Mouse (Mus musculus) cerebellum, adult 2 months (tissue): Measurements from ENCODE around the gene Zmym4.

Experiments used
- CTCF ChIP-seq: fragments of 200-500 bp; IDR thresholded peaks from 2 replicates; pipeline ENCODE4 v1.5.1; 2011; ENCODE audit warnings: low read depth, mild to moderate bottlenecking, control low read depth, low read length, moderate library complexity, borderline replicate concordance; ENCODE audit not compliant: insufficient read depth
- POLR2A ChIP-seq: fragments of 200-500 bp; IDR thresholded peaks from 2 replicates; pipeline ENCODE4 v1.6.1; 2011; ENCODE audit warnings: low read length, control low read depth, borderline replicate concordance; ENCODE audit not compliant: insufficient read depth

DNA sequence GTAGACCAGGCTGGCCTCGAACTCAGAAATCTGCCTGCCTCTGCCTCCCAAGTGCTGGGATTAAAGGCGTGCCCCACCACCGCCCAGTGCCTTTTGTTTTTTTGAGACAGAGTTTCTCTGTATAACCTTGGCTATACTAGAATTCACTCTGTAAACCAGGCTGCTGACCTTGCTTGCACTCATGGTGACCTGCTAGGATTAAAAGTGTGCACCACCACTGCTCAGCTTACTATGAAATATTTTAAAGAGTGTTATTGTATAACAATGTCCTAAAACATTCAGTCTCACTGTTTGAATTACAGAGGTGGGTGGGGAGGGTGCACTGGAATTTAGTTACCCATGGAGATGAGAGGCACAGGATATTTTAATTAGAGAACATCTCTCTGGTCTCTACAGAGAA, 25.1 kb downstream of the Zmym4 start:
- no peak for TF ChIP-seq POLR2A
- no peak for TF ChIP-seq CTCF
